ENCODE assay signal across 4 mouse cellular contexts in genomic region chr10:62720574-62720973, GRCm38 (mm10). TPM values are rescaled to one million over a fixed set of nuclear protein-coding genes. Genes with fewer than 3 reads are reported as not detected.
"Had no signal": no experiment of that assay in that cellular context is flagged by ENCODE, and none has a peak within 500 bp of the region (broad histone marks: within the 10 kb centered on the region; RNA-seq: fewer than 3 reads in every experiment).

No protein-coding gene starts in this region.

RNA-seq across cellular contexts. Expression of gene Stox1, which starts 5.4 kb away (rescaled TPM):
- total RNA-seq: megakaryocyte-erythroid progenitor cell, adult 5-6 weeks; monocyte, adult 5-6 weeks had no signal
- polyA plus RNA-seq: macrophage, myocyte had no signal
